Mouse (Mus musculus) E14TG2a.4 (cell line): ENCODE results near the gene Tlx2.

Experiments used
- H3K27me3 ChIP-seq: 2 replicates; pipeline ENCODE4 v1.6.1; 2014; ENCODE audit warnings: low read length, control low read depth; ENCODE audit not compliant: insufficient read depth
- H3K36me3 ChIP-seq: 2 replicates; pipeline ENCODE4 v1.6.1; 2014; ENCODE audit warnings: low read length, control low read depth; ENCODE audit not compliant: insufficient read depth
- H3K4me1 ChIP-seq: replicated peaks from 2 replicates; pipeline ENCODE4 v1.6.1; 2014; ENCODE audit warnings: low read depth, low read length, control low read depth
- H3K4me3 ChIP-seq: replicated peaks from 2 replicates; pipeline ENCODE4 v1.5.1; 2014; ENCODE audit warnings: mild to moderate bottlenecking, low read length
- H3K9me3 ChIP-seq: 2 replicates; pipeline ENCODE4 v1.6.1; 2014; ENCODE audit warnings: low read length, control low read depth
- CTCF ChIP-seq: conservative IDR thresholded peaks from 2 replicates; pipeline ENCODE4 v1.5.1; 2014; ENCODE audit warnings: low read length
- NANOG ChIP-seq: IDR thresholded peaks from 2 replicates; pipeline ENCODE4 v1.6.1; 2014; ENCODE audit warnings: borderline replicate concordance, low read length, mixed read lengths
- POU5F1 ChIP-seq: IDR thresholded peaks from 2 replicates; pipeline ENCODE4 v1.6.1; 2014; ENCODE audit warnings: low read length, borderline replicate concordance

The Tlx2 gene

DNA sequence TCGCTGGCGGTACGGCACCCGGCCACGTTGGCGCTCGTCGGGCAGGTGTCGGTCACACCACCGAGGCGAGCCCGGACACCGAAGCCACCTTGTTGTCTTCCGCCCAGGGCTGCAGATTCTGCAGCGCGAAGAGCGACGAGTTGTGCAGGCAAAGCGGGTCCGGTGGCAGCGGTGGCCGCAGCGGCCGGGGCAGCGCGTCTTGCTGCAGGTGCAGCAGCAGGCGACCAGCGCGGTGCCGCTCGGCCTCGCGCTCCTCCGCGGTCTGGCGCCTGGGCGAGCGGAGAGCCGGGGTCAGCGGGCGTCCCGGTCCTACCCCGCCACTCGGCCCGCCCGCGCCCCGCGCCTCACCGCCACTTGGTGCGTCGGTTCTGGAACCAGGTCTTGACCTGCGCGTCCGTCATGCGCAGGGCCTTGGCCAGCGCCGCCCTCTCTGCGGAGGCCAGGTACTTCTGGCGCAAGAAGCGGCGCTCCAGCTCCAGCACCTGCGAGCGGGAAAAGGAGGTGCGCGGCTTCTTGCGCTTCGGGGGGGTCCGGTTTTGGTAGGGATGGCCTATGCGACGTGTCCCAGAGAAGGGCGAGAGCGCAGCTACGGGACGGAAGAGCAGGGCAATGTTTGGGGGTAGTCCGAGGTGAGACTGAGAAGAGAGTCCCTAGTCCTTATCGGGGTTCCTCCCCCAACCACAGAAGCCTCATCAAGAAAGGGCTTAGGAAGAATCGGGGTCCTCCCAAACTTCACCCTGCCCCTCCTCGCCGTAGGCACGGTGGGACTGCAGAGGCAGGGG, 1.2 kb downstream of the Tlx2 start:
- H3K36me3 ChIP-seq, result no peaks in the 10 kb centered on the region
- TF ChIP-seq CTCF (no peak), NANOG (no peak)
- peak overlapping the region; percentile 70 for H3K4me3 ChIP-seq
- peaks cover 96% of the 10 kb centered on the region for H3K27me3 ChIP-seq
- H3K4me1 ChIP-seq, result peaks cover 68% of the 10 kb centered on the region
- no peaks in the 10 kb centered on the region for H3K9me3 ChIP-seq

- Histone ChIP-seq H3K36me3 (no peaks in the 10 kb centered on the region), H3K4me1 (peaks cover 68% of the 10 kb centered on the region), H3K4me3 (peak overlapping the region; percentile 70), H3K9me3 (no peaks in the 10 kb centered on the region), H3K27me3 (peaks cover 97% of the 10 kb centered on the region)
- no peak for TF ChIP-seq NANOG
- no peak for TF ChIP-seq POU5F1
- no peak for TF ChIP-seq CTCF
These were observed 1.9 kb downstream of the Tlx2 start for GRCm38 (mm10) chr6:83068221-83068620.

DNA sequence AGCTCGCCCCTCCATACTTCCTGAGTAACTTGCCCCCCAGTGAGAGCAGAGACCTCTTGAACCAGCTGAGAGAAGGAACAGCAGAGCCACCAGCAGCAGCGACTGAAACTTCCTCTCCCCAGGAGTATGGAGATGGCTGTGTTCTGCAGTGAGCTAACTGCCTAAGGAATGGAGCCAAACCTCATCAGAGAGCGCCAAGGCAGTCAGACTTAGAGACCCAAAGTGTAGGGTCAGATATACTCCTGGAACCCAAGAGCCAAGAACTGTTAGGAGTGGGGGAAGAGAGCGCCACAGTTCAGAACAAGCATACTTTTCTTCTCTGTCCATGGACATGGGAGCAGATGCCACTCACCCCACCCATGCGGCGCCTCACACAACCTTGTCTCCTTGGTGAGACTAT, 3.7 kb downstream of the Tlx2 start:
- no peaks in the 10 kb centered on the region for H3K36me3 ChIP-seq
- TF ChIP-seq POU5F1 (no peak), CTCF (no peak), NANOG (no peak)
- H3K4me1 ChIP-seq, result peaks cover 58% of the 10 kb centered on the region
- peak overlapping the region; percentile 3; the same call in 1 of the 2 replicates for H3K4me3 ChIP-seq
- no peaks in the 10 kb centered on the region for H3K9me3 ChIP-seq
- peaks cover 98% of the 10 kb centered on the region for H3K27me3 ChIP-seq

DNA sequence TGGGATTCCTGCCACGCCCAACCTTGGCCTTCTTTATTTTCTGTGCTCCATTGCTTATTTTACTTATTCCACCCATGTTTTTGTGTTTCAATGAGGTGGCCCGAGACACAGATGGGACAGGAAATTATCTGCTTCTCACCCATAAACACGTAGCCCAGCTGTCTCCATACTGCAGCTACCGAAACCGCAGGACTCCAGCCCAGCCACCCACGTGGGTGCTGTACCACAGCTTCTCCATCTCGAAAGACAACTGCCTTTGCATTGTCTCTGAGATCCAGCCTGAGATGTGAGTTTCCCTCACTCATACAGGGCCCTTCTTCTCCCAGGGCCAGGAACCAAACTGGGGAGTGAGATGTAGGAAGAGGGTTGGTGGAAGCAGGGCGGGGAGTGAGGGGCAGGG, 4.1 kb downstream of the Tlx2 start:
- H3K9me3 ChIP-seq, result no peaks in the 10 kb centered on the region
- H3K27me3 ChIP-seq, result peaks cover 94% of the 10 kb centered on the region
- TF ChIP-seq CTCF (no peak), NANOG (no peak), POU5F1 (no peak)
- H3K4me1 ChIP-seq, result peaks cover 53% of the 10 kb centered on the region
- peak overlapping the region; percentile 3; the same call in 1 of the 2 replicates for H3K4me3 ChIP-seq
- no peaks in the 10 kb centered on the region for H3K36me3 ChIP-seq

DNA sequence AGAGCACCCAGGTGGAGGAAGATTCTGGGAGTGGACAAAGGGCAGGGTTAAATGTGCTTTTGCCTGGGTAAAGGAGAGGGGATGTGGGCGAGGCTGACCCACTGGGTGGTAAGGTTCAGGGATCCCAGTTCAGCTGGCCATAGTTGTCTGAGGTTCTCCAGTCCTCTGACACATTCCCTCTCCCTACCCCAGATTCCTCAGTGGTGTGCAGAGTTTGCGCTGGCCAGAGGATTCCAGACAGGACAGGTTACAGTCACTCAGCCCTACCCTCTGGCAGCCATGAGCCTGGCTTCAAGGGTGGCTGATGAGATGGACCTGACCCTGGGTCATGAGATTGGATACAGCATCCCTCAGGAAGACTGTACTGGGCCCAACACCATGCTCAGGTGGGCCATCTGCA, 11.4 kb downstream of the Tlx2 start:
- Histone ChIP-seq H3K9me3 (no peaks in the 10 kb centered on the region), H3K4me1 (peaks cover 38% of the 10 kb centered on the region), H3K27me3 (peaks cover 25% of the 10 kb centered on the region), H3K36me3 (peaks cover 22% of the 10 kb centered on the region), H3K4me3 (peak overlapping the region; percentile 43)
- TF ChIP-seq POU5F1 (no peak), CTCF (no peak), NANOG (no peak)

- peaks cover 47% of the 10 kb centered on the region for H3K4me1 ChIP-seq
- H3K27me3 ChIP-seq, result peaks cover 16% of the 10 kb centered on the region
- H3K36me3 ChIP-seq, result peaks cover 22% of the 10 kb centered on the region
- TF ChIP-seq POU5F1, result no peak
- no peak for TF ChIP-seq CTCF
- no peak for TF ChIP-seq NANOG
- peak within 1 kb of the TSS; percentile 43 for H3K4me3 ChIP-seq
- no peaks in the 10 kb centered on the region for H3K9me3 ChIP-seq
These were observed 12.3 kb downstream of the Tlx2 start, which contains the start of gene Dqx1 for GRCm38 (mm10) chr6:83057790-83058189. TSS of gene Dqx1 (plus strand) at chr6:83057844.

DNA sequence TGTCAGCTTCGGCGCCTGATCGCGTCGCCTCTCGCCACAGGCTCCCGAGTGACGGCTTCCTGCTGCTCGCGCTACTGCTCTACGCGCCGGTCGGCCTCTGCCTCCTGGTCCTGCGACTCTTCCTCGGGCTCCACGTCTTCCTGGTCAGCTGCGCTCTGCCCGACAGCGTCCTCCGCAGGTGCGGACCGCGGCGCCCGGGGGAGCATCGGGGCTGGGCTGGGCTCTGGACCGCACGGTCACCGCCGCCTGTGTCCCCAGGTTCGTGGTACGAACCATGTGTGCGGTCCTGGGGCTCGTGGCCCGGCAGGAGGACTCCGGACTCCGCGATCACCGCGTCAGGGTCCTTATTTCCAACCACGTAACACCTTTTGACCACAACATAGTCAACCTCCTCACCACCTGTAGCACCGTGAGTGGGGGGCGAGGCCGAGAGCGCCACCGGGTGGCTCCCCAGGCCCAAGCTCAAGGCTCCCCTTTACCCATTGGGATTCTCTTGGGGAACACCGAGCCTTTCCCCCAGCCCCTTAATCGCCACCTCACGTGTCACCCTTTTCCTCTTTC, 15.1 kb downstream of the Tlx2 start, which contains the start of gene Htra2:
Gene Htra2 (minus strand): TSS at position 403 of the 561 bp plus-strand sequence.
- Histone ChIP-seq H3K4me1 (peaks cover 54% of the 10 kb centered on the region), H3K4me3 (peak within 1 kb of the TSS; percentile 99), H3K9me3 (no peaks in the 10 kb centered on the region), H3K36me3 (peaks cover 45% of the 10 kb centered on the region), H3K27me3 (peaks cover 2% of the 10 kb centered on the region; the same call in 1 of the 2 replicates)
- no peak for TF ChIP-seq NANOG
- TF ChIP-seq POU5F1, result no peak
- no peak for TF ChIP-seq CTCF

DNA sequence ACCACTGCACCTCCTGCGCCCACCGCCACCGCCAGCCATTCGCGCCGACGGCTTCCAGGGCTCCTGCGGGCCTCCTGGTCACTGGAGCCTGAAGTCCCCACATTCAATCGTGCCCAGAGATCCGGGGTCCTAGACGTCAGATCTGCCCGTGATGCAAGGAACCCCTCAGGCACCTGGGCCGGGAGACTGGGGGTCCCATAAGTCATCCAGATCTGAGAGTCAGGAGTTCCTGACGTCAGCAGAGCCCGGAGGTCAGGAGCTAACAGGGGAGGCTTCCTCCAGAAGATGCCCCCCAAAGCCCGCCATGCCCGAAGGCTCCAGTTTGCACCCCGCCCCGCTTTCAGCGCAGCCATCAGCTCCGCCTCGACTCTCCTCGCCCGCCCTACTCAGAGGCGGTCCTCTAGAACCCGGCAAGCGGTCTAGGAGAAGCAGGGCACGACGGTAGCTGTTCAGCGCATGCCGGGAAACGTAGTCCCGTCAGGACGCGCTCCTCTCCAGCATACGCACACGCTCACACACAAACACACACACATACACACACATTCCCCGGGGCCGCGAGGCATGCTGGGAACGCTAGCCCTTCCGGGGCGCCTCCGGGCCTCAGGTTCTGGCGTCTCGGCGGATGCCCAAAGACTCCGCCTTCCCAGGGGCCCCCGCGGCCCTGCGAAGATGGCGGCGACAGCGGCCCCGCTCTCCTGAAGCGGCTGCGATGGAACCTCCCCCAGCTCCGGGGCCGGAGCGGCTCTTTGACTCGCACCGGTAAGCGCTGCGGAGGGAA, 15.8 kb downstream of the Tlx2 start, which contains the start of gene Aup1:
Gene Aup1 (plus strand): TSS at position 448 of the 778 bp plus-strand sequence.
- Histone ChIP-seq H3K4me1 (peaks cover 61% of the 10 kb centered on the region), H3K36me3 (peaks cover 45% of the 10 kb centered on the region), H3K27me3 (peaks cover 1% of the 10 kb centered on the region; the same call in 1 of the 2 replicates), H3K4me3 (peak within 1 kb of the TSS; percentile 99), H3K9me3 (no peaks in the 10 kb centered on the region)
- TF ChIP-seq POU5F1 (no peak), NANOG (no peak), CTCF (no peak)
